Mouse (Mus musculus) hindbrain, embryonic 12.5 days (tissue): ENCODE results near the gene AW209491. TPM values are rescaled to one million over a fixed set of nuclear protein-coding genes. Genes with fewer than 3 reads are reported as not detected.

ENCODE experiments used
- ATAC-seq: fragments of 200-750 bp; cut with Nextera tagmentation; 2 replicates; pipeline ENCODE4 v1.8.0; 2017; ENCODE audit warnings: moderate TSS enrichment; ENCODE audit not compliant: low FRiP score
- H3K27ac ChIP-seq: fragments of 300-500 bp; sonication (generic); 2 replicates; pipeline ENCODE4 v1.5.1; 2016; ENCODE audit warnings: mild to moderate bottlenecking
- H3K27me3 ChIP-seq: fragments of 300-500 bp; sonication (generic); 2 replicates; pipeline ENCODE4 v1.6.1; 2016; ENCODE audit warnings: mild to moderate bottlenecking
- H3K36me3 ChIP-seq: fragments of 300-500 bp; sonication (generic); 2 replicates; pipeline ENCODE4 v1.6.1; 2016; ENCODE audit warnings: mild to moderate bottlenecking
- H3K4me1 ChIP-seq: fragments of 300-500 bp; sonication (generic); 2 replicates; pipeline ENCODE4 v1.6.1; 2016
- H3K4me2 ChIP-seq: fragments of 300-500 bp; sonication (generic); replicated peaks from 2 replicates; pipeline ENCODE4 v1.6.1; 2016; ENCODE audit warnings: mild to moderate bottlenecking
- H3K4me3 ChIP-seq: fragments of 300-500 bp; sonication (generic); 2 replicates; pipeline ENCODE4 v1.5.1; 2016; ENCODE audit warnings: mild to moderate bottlenecking
- H3K9ac ChIP-seq: fragments of 300-500 bp; sonication (generic); 2 replicates; pipeline ENCODE4 v1.6.1; 2016; ENCODE audit warnings: mild to moderate bottlenecking, moderate library complexity
- H3K9me3 ChIP-seq: fragments of 300-500 bp; sonication (generic); replicated peaks from 2 replicates; pipeline ENCODE4 v1.6.1; 2016; ENCODE audit warnings: mild to moderate bottlenecking
- WGBS: fragments of 180-500 bp; shearing (Covaris S2); methylation state at CpG from one replicate; pipeline ENCODE4 v1.1.7; 2016; 5-methylcytosine and 5-hydroxymethylcytosine counted together
- polyA plus RNA-seq: library from polyadenylated mRNA; unstranded; fragments of >200 nt; fragmentation: Nextera tagmentation; extraction: Ambion mirVana; gene quantifications from 2 replicates; pipeline ENCODE4 v1.2.1, GENCODE M21; 2016

AW209491 gene
- polyA plus RNA-seq = 31.9 and 34.2 TPM in 2 replicates

- Histone ChIP-seq H3K9me3 (no peaks in the 10 kb centered on the region), H3K4me1 (peaks cover 13% of the 10 kb centered on the region), H3K36me3 (peaks cover 23% of the 10 kb centered on the region), H3K27me3 (no peaks in the 10 kb centered on the region), H3K27ac (peak within 1 kb of the TSS; percentile 72), H3K4me2 (peak within 1 kb of the TSS; percentile 69), H3K4me3 (peak within 1 kb of the TSS; percentile 61), H3K9ac (peak within 1 kb of the TSS; percentile 77)
- ATAC-seq = peak; percentile 96
- WGBS = 2% methylated on average over 29 of the region's 29 CpGs
These were observed at the start of gene AW209491 for GRCm38 (mm10) chr13:14629726-14630641. AW209491 (plus strand) TSS chr13:14630154.

- Histone ChIP-seq H3K9me3 (0 out of 2 replicates have a peak, but pooled peaks cover 4% of the 10 kb centered on the region), H3K27ac (no peak overlapping the region), H3K36me3 (no peaks in the 10 kb centered on the region), H3K4me2 (no peak overlapping the region), H3K4me1 (no peaks in the 10 kb centered on the region), H3K27me3 (no peaks in the 10 kb centered on the region), H3K9ac (no peak overlapping the region), H3K4me3 (no peak overlapping the region)
- 83% methylated on average over 3 of the region's 3 CpGs for WGBS
- no peak for ATAC-seq
These were observed 49.6 kb upstream of the AW209491 start for GRCm38 (mm10) chr13:14580392-14580791.

- no peaks in the 10 kb centered on the region for H3K27me3 ChIP-seq
- no peak overlapping the region for H3K9ac ChIP-seq
- no peak overlapping the region for H3K4me3 ChIP-seq
- no peaks in the 10 kb centered on the region for H3K36me3 ChIP-seq
- ATAC-seq = no peak
- no peak overlapping the region for H3K4me2 ChIP-seq
- H3K9me3 ChIP-seq = no peaks in the 10 kb centered on the region
- no peaks in the 10 kb centered on the region for H3K4me1 ChIP-seq
- H3K27ac ChIP-seq = no peak overlapping the region
- 89% methylated on average over 2 of the region's 2 CpGs for WGBS
These were observed 27.2 kb upstream of the AW209491 start for GRCm38 (mm10) chr13:14602744-14603143.

GRCm38 (mm10) chr13:14607616-14608015 is 22.3 kb upstream of the AW209491 start:
- Histone ChIP-seq H3K9me3 (no peaks in the 10 kb centered on the region), H3K36me3 (peaks cover 9% of the 10 kb centered on the region), H3K27ac (no peak overlapping the region), H3K4me2 (no peak overlapping the region), H3K27me3 (no peaks in the 10 kb centered on the region), H3K4me1 (peaks cover 7% of the 10 kb centered on the region; the same call in 1 of the 2 replicates), H3K9ac (no peak overlapping the region), H3K4me3 (no peak overlapping the region)
- no peak for ATAC-seq

- peak; percentile 81 for ATAC-seq
- WGBS = 7% methylated on average over 10 of the region's 10 CpGs
These were observed 17.5 kb upstream of the AW209491 start for GRCm38 (mm10) chr13:14612463-14612862.

GRCm38 (mm10) chr13:14612926-14613529 is 16.9 kb upstream of the AW209491 start, which contains the start of the genes Mrpl32 and Psma2:
Mrpl32 (minus strand) TSS chr13:14613165.
Psma2 (plus strand) TSS chr13:14613240.
- H3K4me3 ChIP-seq = peak within 1 kb of the TSS; percentile 78
- under 1% methylated on average over 42 of the region's 42 CpGs for WGBS
- H3K4me1 ChIP-seq = peaks cover 7% of the 10 kb centered on the region; the same call in 1 of the 2 replicates
- peak within 1 kb of the TSS; percentile 72 for H3K27ac ChIP-seq
- peak; percentile 98 for ATAC-seq
- H3K27me3 ChIP-seq = no peaks in the 10 kb centered on the region
- peak within 1 kb of the TSS; percentile 75 for H3K4me2 ChIP-seq
- peak within 1 kb of the TSS; percentile 86 for H3K9ac ChIP-seq
- peaks cover 20% of the 10 kb centered on the region for H3K36me3 ChIP-seq
- H3K9me3 ChIP-seq = no peaks in the 10 kb centered on the region

More at GRCm38 (mm10) chr13:14612463-14612862, 17.5 kb upstream of the AW209491 start:
- no peaks in the 10 kb centered on the region for H3K9me3 ChIP-seq
- H3K4me3 ChIP-seq = peak overlapping the region; percentile 78
- H3K4me1 ChIP-seq = peaks cover 7% of the 10 kb centered on the region; the same call in 1 of the 2 replicates
- H3K27me3 ChIP-seq = no peaks in the 10 kb centered on the region
- H3K4me2 ChIP-seq = peak overlapping the region; percentile 54
- peak overlapping the region; percentile 72 for H3K27ac ChIP-seq
- peak overlapping the region; percentile 79 for H3K9ac ChIP-seq
- H3K36me3 ChIP-seq = peaks cover 15% of the 10 kb centered on the region

GRCm38 (mm10) chr13:14613553-14613952 is 16.4 kb upstream of the AW209491 start:
- Histone ChIP-seq H3K4me3 (peak overlapping the region; percentile 78), H3K4me2 (peak overlapping the region; percentile 75), H3K27ac (no peak overlapping the region; the same call in 1 of the 2 replicates), H3K4me1 (peaks cover 7% of the 10 kb centered on the region; the same call in 1 of the 2 replicates), H3K9me3 (no peaks in the 10 kb centered on the region), H3K9ac (peak overlapping the region; percentile 86), H3K36me3 (peaks cover 23% of the 10 kb centered on the region), H3K27me3 (no peaks in the 10 kb centered on the region)
- WGBS = 2% methylated on average over 9 of the region's 9 CpGs
- ATAC-seq = no peak

- no peak overlapping the region for H3K27ac ChIP-seq
- 56% methylated on average over 2 of the region's 2 CpGs for WGBS
- no peaks in the 10 kb centered on the region for H3K27me3 ChIP-seq
- no peak; the same call in 1 of the 2 replicates for ATAC-seq
- H3K9me3 ChIP-seq = no peaks in the 10 kb centered on the region
- no peak overlapping the region for H3K4me2 ChIP-seq
- peaks cover 47% of the 10 kb centered on the region for H3K36me3 ChIP-seq
- no peak overlapping the region for H3K9ac ChIP-seq
- H3K4me3 ChIP-seq = no peak overlapping the region
- no peaks in the 10 kb centered on the region for H3K4me1 ChIP-seq
These were observed 11.2 kb upstream of the AW209491 start for GRCm38 (mm10) chr13:14618724-14619123.

- Histone ChIP-seq H3K9me3 (no peaks in the 10 kb centered on the region), H3K4me2 (no peak overlapping the region), H3K4me1 (no peaks in the 10 kb centered on the region), H3K36me3 (peaks cover 24% of the 10 kb centered on the region), H3K27ac (no peak overlapping the region), H3K9ac (no peak overlapping the region), H3K27me3 (no peaks in the 10 kb centered on the region), H3K4me3 (no peak overlapping the region)
- ATAC-seq = no peak
- 51% methylated on average over 1 of the region's 1 CpGs for WGBS
These were observed 10.0 kb downstream of the AW209491 start for GRCm38 (mm10) chr13:14639998-14640397.

- no peak overlapping the region for H3K27ac ChIP-seq
- no peaks in the 10 kb centered on the region for H3K27me3 ChIP-seq
- H3K4me1 ChIP-seq = no peaks in the 10 kb centered on the region
- peak; percentile 60; the same call in 1 of the 2 replicates for ATAC-seq
- no peaks in the 10 kb centered on the region for H3K9me3 ChIP-seq
- no peaks in the 10 kb centered on the region for H3K36me3 ChIP-seq
- H3K4me3 ChIP-seq = no peak overlapping the region
- H3K9ac ChIP-seq = no peak overlapping the region
- 25% methylated on average over 1 of the region's 1 CpGs for WGBS
- H3K4me2 ChIP-seq = no peak overlapping the region
These were observed 19.3 kb downstream of the AW209491 start for GRCm38 (mm10) chr13:14649301-14649700.

GRCm38 (mm10) chr13:14667107-14667506 is 37.2 kb downstream of the AW209491 start:
- no peaks in the 10 kb centered on the region for H3K4me1 ChIP-seq
- no peak overlapping the region for H3K9ac ChIP-seq
- 86% methylated on average over 4 of the region's 4 CpGs for WGBS
- H3K27ac ChIP-seq = no peak overlapping the region
- H3K4me3 ChIP-seq = no peak overlapping the region
- no peaks in the 10 kb centered on the region for H3K9me3 ChIP-seq
- no peak overlapping the region for H3K4me2 ChIP-seq
- H3K36me3 ChIP-seq = no peaks in the 10 kb centered on the region
- no peak for ATAC-seq
- no peaks in the 10 kb centered on the region for H3K27me3 ChIP-seq

- ATAC-seq = no peak
- H3K4me1 ChIP-seq = no peaks in the 10 kb centered on the region
- H3K27me3 ChIP-seq = no peaks in the 10 kb centered on the region
- H3K9me3 ChIP-seq = no peaks in the 10 kb centered on the region
- H3K4me2 ChIP-seq = no peak overlapping the region
- H3K9ac ChIP-seq = no peak overlapping the region
- no peak overlapping the region for H3K4me3 ChIP-seq
- H3K36me3 ChIP-seq = no peaks in the 10 kb centered on the region
- WGBS = 21% methylated on average over 2 of the region's 2 CpGs
- H3K27ac ChIP-seq = no peak overlapping the region
These were observed 40.4 kb downstream of the AW209491 start for GRCm38 (mm10) chr13:14670342-14670741.
